In genomic region chr2:154702637-154703315, GRCm38 (mm10) we compare ENCODE assay signal across 8 mouse cellular contexts. TPM values are rescaled to one million over a fixed set of nuclear protein-coding genes. Genes with fewer than 3 reads are reported as not detected.
A peak's percentile ranks its signal among the peaks of the same experiment; 100 is the strongest.
DNase-seq lines count a peak whose midpoint lies in the region; ATAC-seq and TF ChIP-seq lines count a peak whose summit lies in the region.

No protein-coding gene starts in this region.

- no peak overlapping the region for H3K9ac ChIP-seq in liver, embryonic 15.5 days
- H3K9ac ChIP-seq in neural tube, embryonic 11.5 days (ENCODE audit: low read length): no peak overlapping the region

- peak; percentile 66 to 79 for DNase-seq in left cerebral cortex, adult 18-20 months (ENCODE audit: low spot score in 2 of 2)
- no peak for DNase-seq in left cerebral cortex, adult 11 months (ENCODE audit: low spot score)
- DNase-seq in cerebellum, postnatal 4 days (ENCODE audit: low spot score in 2 of 2): peak; percentile 61 to 79
- peak; percentile 64 for DNase-seq in gastrocnemius, postnatal 14 days
- DNase-seq in kidney, adult 2 months: peak; percentile 42
- DNase-seq in neural tube, embryonic 11.5 days (ENCODE audit: low spot score): peak; percentile 87

- no peak for TF ChIP-seq POLR2A in kidney, adult 2 months (IDR thresholded peaks at IDR 0.05; ENCODE audit: low read depth, low read length)
- TF ChIP-seq POLR2A in testis, adult 2 months (IDR thresholded peaks at IDR 0.05; ENCODE audit: control insufficient read depth, low read depth, low read length): no peak

- peak; percentile 86 for TF ChIP-seq CTCF in kidney, adult 2 months (conservative IDR thresholded peaks at IDR 0.05; ENCODE audit: insufficient read depth, insufficient read length, low read depth, low read length)
- peak; percentile 97 for TF ChIP-seq CTCF in testis, adult 2 months (IDR thresholded peaks at IDR 0.05; ENCODE audit: control insufficient read depth, insufficient read depth, insufficient replicate concordance, low read depth, low read length)

- H3K4me1 ChIP-seq in kidney, adult 2 months (ENCODE audit: control insufficient read depth, insufficient read depth, low read length): no peaks in the 10 kb centered on the region
- H3K4me1 ChIP-seq in liver, embryonic 15.5 days (replicated peaks): no peaks in the 10 kb centered on the region
- H3K4me1 ChIP-seq in neural tube, embryonic 11.5 days (ENCODE audit: control insufficient read depth, insufficient read depth, low read length): no peaks in the 10 kb centered on the region
- H3K4me1 ChIP-seq in testis, adult 2 months (ENCODE audit: control insufficient read depth, insufficient read depth, low read length): peaks cover 4% of the 10 kb centered on the region; the same call in 1 of the 2 replicates

- no peak overlapping the region for H3K4me3 ChIP-seq in kidney, adult 2 months (ENCODE audit: insufficient read depth, low read depth, low read length)
- H3K4me3 ChIP-seq in liver, embryonic 15.5 days (replicated peaks): 0 out of 2 replicates have a peak overlapping the region, but pooled peaks have one; percentile 1
- no peak overlapping the region for H3K4me3 ChIP-seq in neural tube, embryonic 11.5 days (ENCODE audit: low read depth, low read length)
- H3K4me3 ChIP-seq in testis, adult 2 months (ENCODE audit: control insufficient read depth, low read depth, low read length): peak overlapping the region; percentile 30

- intact Hi-C loops in gastrocnemius, postnatal 14 days (cut with DNase I; ENCODE audit: low total_unique reads): loop anchor here (5.0 kb wide), 1 partner anchor 155 kb away; no protein-coding TSS in a partner anchor

- ATAC-seq in liver, embryonic 15.5 days (ENCODE audit: insufficient read depth): no peak
- ATAC-seq in neural tube, embryonic 11.5 days (ENCODE audit: insufficient read depth, low FRiP score, low TSS enrichment): peak; percentile 45; the same call in 1 of the 2 replicates

- no peaks in the 10 kb centered on the region for H3K27me3 ChIP-seq in kidney, adult 2 months (replicated peaks; ENCODE audit: control insufficient read depth, insufficient read depth, low read length)
- H3K27me3 ChIP-seq in liver, embryonic 15.5 days: peaks cover 4% of the 10 kb centered on the region; the same call in 1 of the 2 replicates
- H3K27me3 ChIP-seq in neural tube, embryonic 11.5 days (ENCODE audit: control insufficient read depth, insufficient read depth, low read length): no peaks in the 10 kb centered on the region
- no peaks in the 10 kb centered on the region for H3K27me3 ChIP-seq in testis, adult 2 months (ENCODE audit: control insufficient read depth, insufficient read depth, low read length)

- no peaks in the 10 kb centered on the region for H3K9me3 ChIP-seq in liver, embryonic 15.5 days (replicated peaks)
- no peaks in the 10 kb centered on the region for H3K9me3 ChIP-seq in neural tube, embryonic 11.5 days (ENCODE audit: control insufficient read depth, low read length)

- H3K36me3 ChIP-seq in kidney, adult 2 months (ENCODE audit: control insufficient read depth, insufficient read depth, low read length): no peaks in the 10 kb centered on the region
- H3K36me3 ChIP-seq in liver, embryonic 15.5 days (replicated peaks): no peaks in the 10 kb centered on the region
- H3K36me3 ChIP-seq in neural tube, embryonic 11.5 days (ENCODE audit: control insufficient read depth, insufficient read depth, low read length): no peaks in the 10 kb centered on the region
- H3K36me3 ChIP-seq in testis, adult 2 months (ENCODE audit: control insufficient read depth, insufficient read depth, low read length): no peaks in the 10 kb centered on the region

- peak overlapping the region; percentile 41; the same call in 1 of the 2 replicates for H3K4me2 ChIP-seq in liver, embryonic 15.5 days
- H3K4me2 ChIP-seq in neural tube, embryonic 11.5 days (ENCODE audit: low read depth): no peak overlapping the region

- WGBS in kidney, adult 2 months: 5% methylated on average over 17 of the region's 17 CpGs
- 6% methylated on average over 17 of the region's 17 CpGs for WGBS in liver, embryonic 15.5 days (ENCODE audit: insufficient replicate concordance)
- WGBS in neural tube, embryonic 11.5 days: 5% methylated on average over 17 of the region's 17 CpGs

- no peak overlapping the region for H3K27ac ChIP-seq in kidney, adult 2 months (ENCODE audit: insufficient read depth, low read depth, low read length)
- H3K27ac ChIP-seq in liver, embryonic 15.5 days (replicated peaks): no peak overlapping the region
- H3K27ac ChIP-seq in neural tube, embryonic 11.5 days (ENCODE audit: low read depth, low read length): no peak overlapping the region
- no peak overlapping the region for H3K27ac ChIP-seq in testis, adult 2 months (ENCODE audit: control insufficient read depth, insufficient read depth, low read depth, low read length)

RNA-seq across cellular contexts. Expression of gene Chmp4b, which starts 51.3 kb away (rescaled TPM):
- 100 to 1,000 TPM; 222 to 229 TPM for total RNA-seq in left cerebral cortex, adult 18-20 months (2021)
- total RNA-seq in gastrocnemius, postnatal 14 days (2021): 10 to 100 TPM; 91.1 to 97.2 TPM
- 71.9 and 102 TPM in 2 replicates for polyA plus RNA-seq in kidney, adult 2 months (2012; rRNA removed)
- 11.7 and 13.9 TPM in 2 replicates for polyA plus RNA-seq in liver, embryonic 15.5 days (2015; fragmentation: Nextera tagmentation; extraction: Ambion mirVana)
- 10.5 and 12.0 TPM in 2 replicates for polyA plus RNA-seq in neural tube, embryonic 11.5 days (2014; fragmentation: Nextera tagmentation; extraction: Ambion mirVana)
- 133 and 135 TPM in 2 replicates for polyA plus RNA-seq in testis, adult 2 months (2012; rRNA removed)

Comparison
In these comparisons a context has a peak if more than half of its experiments do, and no peak if none do; other contexts are left out.
1. H3K4me3 ChIP-seq: peak in liver, embryonic 15.5 days (single experiment) and testis, adult 2 months (single experiment); none in kidney, adult 2 months (single experiment) and neural tube, embryonic 11.5 days (single experiment).